Mouse (Mus musculus) MEL (cell line): ENCODE measurements around the gene Fam166b.
A peak's percentile ranks its signal among the peaks of the same experiment; 100 is the strongest.

ENCODE experiments used
- CTCF ChIP-seq, 3 experiments: IDR thresholded peaks in 2 of 3; conservative IDR thresholded peaks in 1 of 3; 2 replicates each; pipeline ENCODE4 v1.5.1; 2011 to 2012; ENCODE audit warnings: low read length in 3 of 3, low read depth in 2 of 3, mild to moderate bottlenecking in 2 of 3, improper control_type of control experiment in 1 of 3, inconsistent platforms in 1 of 3, mixed read lengths in 1 of 3, moderate library complexity in 1 of 3; ENCODE audit not compliant: control insufficient read depth in 1 of 3, insufficient read depth in 1 of 3, poor library complexity in 1 of 3, severe bottlenecking in 1 of 3
- ETS1 ChIP-seq: IDR thresholded peaks from 2 replicates; pipeline ENCODE4 v1.6.1; 2012; ENCODE audit warnings: low read depth, mild to moderate bottlenecking, inconsistent platforms, low read length, improper control_type of control experiment, moderate library complexity
- KAT2A ChIP-seq: conservative IDR thresholded peaks from 2 replicates; pipeline ENCODE4 v1.6.1; 2012; ENCODE audit warnings: low read depth, low read length, improper control_type of control experiment, inconsistent platforms
- MYC ChIP-seq: IDR thresholded peaks from 2 replicates; pipeline ENCODE4 v1.6.1; 2011; ENCODE audit warnings: low read depth, mild to moderate bottlenecking, low read length, improper control_type of control experiment, moderate library complexity
- NELFE ChIP-seq: IDR thresholded peaks from 2 replicates; pipeline ENCODE4 v1.6.1; 2011; ENCODE audit warnings: low read depth, low read length, improper control_type of control experiment
- NRF1 ChIP-seq: IDR thresholded peaks from 2 replicates; pipeline ENCODE4 v1.6.1; 2014; ENCODE audit warnings: low read depth, mild to moderate bottlenecking, inconsistent platforms, low read length, improper control_type of control experiment, moderate library complexity; ENCODE audit not compliant: poor library complexity, insufficient read depth, severe bottlenecking
- POLR2A ChIP-seq, 2 experiments: IDR thresholded peaks; 2 replicates each; pipeline ENCODE4 v1.6.1; 2011 to 2012; ENCODE audit warnings: low read length in 2 of 2, mild to moderate bottlenecking in 2 of 2, control low read depth in 1 of 2, improper control_type of control experiment in 1 of 2, low read depth in 1 of 2, moderate library complexity in 1 of 2; ENCODE audit not compliant: control insufficient read depth in 1 of 2, insufficient read depth in 1 of 2, poor library complexity in 1 of 2
- SIN3A ChIP-seq: IDR thresholded peaks from 2 replicates; pipeline ENCODE4 v1.6.1; 2012; ENCODE audit warnings: low read length, improper control_type of control experiment, inconsistent platforms
- ZC3H11A ChIP-seq: IDR thresholded peaks from 2 replicates; pipeline ENCODE4 v1.6.1; 2012; ENCODE audit warnings: low read depth, mild to moderate bottlenecking, inconsistent platforms, low read length, improper control_type of control experiment
- ZNF384 ChIP-seq: IDR thresholded peaks from 2 replicates; pipeline ENCODE4 v1.6.1; 2012; ENCODE audit warnings: low read depth, mild to moderate bottlenecking, inconsistent platforms, low read length, improper control_type of control experiment

- no peak for TF ChIP-seq ZC3H11A
- TF ChIP-seq MYC, result no peak
- no peak for TF ChIP-seq ETS1
- no peak for TF ChIP-seq POLR2A (IDR thresholded peaks at IDR 0.05; ENCODE audit: control insufficient read depth in 1 of 2, insufficient read depth in 1 of 2, low read depth in 1 of 2, low read length in 2 of 2, poor library complexity in 1 of 2)
- TF ChIP-seq CTCF (IDR thresholded peaks at IDR 0.05 in 2 of 3, conservative IDR thresholded peaks at IDR 0.05 in 1 of 3; ENCODE audit: control insufficient read depth in 1 of 3, insufficient read depth in 1 of 3, low read depth in 2 of 3, low read length in 3 of 3, poor library complexity in 1 of 3, severe bottlenecking in 1 of 3), result peak in 2 of 3 experiments; percentile 31 to 42; a peak in 5 of 6 replicates
- TF ChIP-seq NELFE, result no peak
- TF ChIP-seq ZNF384, result no peak
- TF ChIP-seq SIN3A, result no peak
- no peak for TF ChIP-seq KAT2A
- no peak for TF ChIP-seq NRF1
These were observed 47.7 kb upstream of the Fam166b start for GRCm38 (mm10) chr4:43476604-43477003.
